ENCODE assay signal across 8 mouse cellular contexts in the genomic region with DNA sequence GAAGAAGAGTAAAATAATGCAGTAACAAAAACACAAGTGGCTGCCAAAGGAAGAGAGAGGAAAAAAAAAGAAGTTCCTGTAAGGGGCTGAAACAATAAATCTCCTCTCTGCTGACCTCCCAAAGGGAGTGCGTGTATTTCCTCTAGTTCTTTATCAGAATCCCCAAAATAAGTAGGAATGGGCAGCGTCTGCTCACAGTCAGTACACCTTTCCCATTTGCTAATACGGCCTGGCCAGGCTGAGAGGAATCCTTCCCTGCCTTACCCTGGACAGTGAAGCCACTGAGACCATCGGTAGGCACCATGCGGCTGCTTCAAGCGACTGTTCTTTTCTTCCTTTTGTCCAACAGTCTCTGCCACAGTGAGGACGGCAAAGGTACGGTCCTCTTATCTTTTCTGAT. TPM values are rescaled to one million over a fixed set of nuclear protein-coding genes. Genes with fewer than 3 reads are reported as not detected.
DNase-seq lines count a peak whose midpoint lies in the region; ATAC-seq lines count a peak whose summit lies in the region.

A gene (plus strand): TSS at position 130 of the 400 bp plus-strand sequence.

- no peak within 1 kb of the TSS for H3K9ac ChIP-seq in midbrain, embryonic 14.5 days (replicated peaks; ENCODE audit: low read length)
- H3K9ac ChIP-seq in midbrain, embryonic 16.5 days (ENCODE audit: low read depth, low read length): no peak within 1 kb of the TSS
- no peak within 1 kb of the TSS for H3K9ac ChIP-seq in stomach, embryonic 14.5 days (replicated peaks; ENCODE audit: low read depth, low read length)

- no peak for ATAC-seq in midbrain, embryonic 14.5 days (ENCODE audit: low FRiP score, low TSS enrichment)
- ATAC-seq in midbrain, embryonic 16.5 days: no peak
- ATAC-seq in stomach, embryonic 14.5 days (ENCODE audit: insufficient number of reproducible peaks, insufficient read depth, low FRiP score, low read depth): no peak
- ATAC-seq in erythroid progenitor cell, adult 5-6 weeks (replicated peaks; ENCODE audit: low FRiP score, poor library complexity, severe bottlenecking): no peak

- H3K9me3 ChIP-seq in midbrain, embryonic 14.5 days (ENCODE audit: control insufficient read depth, low read length): no peaks in the 10 kb centered on the region
- H3K9me3 ChIP-seq in midbrain, embryonic 16.5 days (replicated peaks; ENCODE audit: control insufficient read depth, low read length, poor library complexity, severe bottlenecking): no peaks in the 10 kb centered on the region
- no peaks in the 10 kb centered on the region for H3K9me3 ChIP-seq in stomach, embryonic 14.5 days (ENCODE audit: control insufficient read depth, low read depth, low read length)

- no peak within 1 kb of the TSS for H3K4me2 ChIP-seq in midbrain, embryonic 14.5 days (ENCODE audit: low read length)
- no peak within 1 kb of the TSS for H3K4me2 ChIP-seq in midbrain, embryonic 16.5 days (ENCODE audit: low read length)
- H3K4me2 ChIP-seq in stomach, embryonic 14.5 days (replicated peaks; ENCODE audit: low read depth, low read length): no peak within 1 kb of the TSS

- whole genome bisulfite sequencing in midbrain, embryonic 14.5 days: 68% methylated on average over 8 of the region's 8 CpGs
- WGBS in midbrain, embryonic 16.5 days: 70% methylated on average over 8 of the region's 8 CpGs
- WGBS in stomach, embryonic 14.5 days: 60% methylated on average over 8 of the region's 8 CpGs

- intact Hi-C loops in left cerebral cortex, postnatal 25 days (cut with DNase I): no loop called here

- DNase-seq in midbrain, embryonic 14.5 days: no peak
- peak; percentile 41 to 61 for DNase-seq in heart, adult 9 months (ENCODE audit: low spot score in 2 of 2)
- peak; percentile 47 for DNase-seq in kidney, adult 18-20 months
- DNase-seq in left cerebral cortex, postnatal 25 days (ENCODE audit: low spot score in 2 of 2): no peak
- DNase-seq in frontal cortex, postnatal 25 days (ENCODE audit: low spot score in 2 of 2): no peak

- H3K27me3 ChIP-seq in midbrain, embryonic 14.5 days (ENCODE audit: control insufficient read depth, insufficient read depth, low read length): no peaks in the 10 kb centered on the region
- no peaks in the 10 kb centered on the region for H3K27me3 ChIP-seq in midbrain, embryonic 16.5 days (ENCODE audit: control insufficient read depth, insufficient read depth, low read depth, low read length)
- H3K27me3 ChIP-seq in stomach, embryonic 14.5 days (ENCODE audit: control insufficient read depth, insufficient read depth, low read length): no peaks in the 10 kb centered on the region

- H3K4me1 ChIP-seq in midbrain, embryonic 14.5 days (ENCODE audit: control insufficient read depth, insufficient read depth, low read length): no peaks in the 10 kb centered on the region
- H3K4me1 ChIP-seq in midbrain, embryonic 16.5 days (ENCODE audit: control insufficient read depth, insufficient read depth, low read length): no peaks in the 10 kb centered on the region
- H3K4me1 ChIP-seq in stomach, embryonic 14.5 days (ENCODE audit: control insufficient read depth, insufficient read depth, low read length): no peaks in the 10 kb centered on the region

- H3K36me3 ChIP-seq in midbrain, embryonic 14.5 days (ENCODE audit: control insufficient read depth, insufficient read depth, low read length): no peaks in the 10 kb centered on the region
- H3K36me3 ChIP-seq in midbrain, embryonic 16.5 days (ENCODE audit: control insufficient read depth, insufficient read depth, low read length): no peaks in the 10 kb centered on the region
- H3K36me3 ChIP-seq in stomach, embryonic 14.5 days (ENCODE audit: control insufficient read depth, insufficient read depth, low read length): no peaks in the 10 kb centered on the region

- H3K4me3 ChIP-seq in midbrain, embryonic 14.5 days (replicated peaks; ENCODE audit: low read depth, low read length): no peak within 1 kb of the TSS
- no peak within 1 kb of the TSS for H3K4me3 ChIP-seq in midbrain, embryonic 16.5 days (ENCODE audit: low read depth, low read length)
- H3K4me3 ChIP-seq in stomach, embryonic 14.5 days (ENCODE audit: low read depth, low read length): no peak within 1 kb of the TSS

- H3K27ac ChIP-seq in midbrain, embryonic 14.5 days (replicated peaks; ENCODE audit: low read depth, low read length): no peak within 1 kb of the TSS
- no peak within 1 kb of the TSS for H3K27ac ChIP-seq in midbrain, embryonic 16.5 days (ENCODE audit: low read length)
- no peak within 1 kb of the TSS for H3K27ac ChIP-seq in stomach, embryonic 14.5 days (ENCODE audit: low read length)

RNA-seq across cellular contexts. Expression of the gene that starts here (rescaled TPM):
- 3.7 and 10.8 TPM in 2 replicates for polyA plus RNA-seq in midbrain, embryonic 14.5 days (2014; fragmentation: Nextera tagmentation; extraction: Ambion mirVana)
- 8.9 and 9.8 TPM in 2 replicates for polyA plus RNA-seq in midbrain, embryonic 16.5 days (2015; fragmentation: Nextera tagmentation; extraction: Ambion mirVana)
- 23.3 and 24.5 TPM in 2 replicates for polyA plus RNA-seq in stomach, embryonic 14.5 days (2014; fragmentation: Nextera tagmentation; extraction: Ambion mirVana)
- 10 to 100 TPM in 1 of 2 experiments, 1 to 10 TPM in 1; 8.4 to 10.8 TPM for total RNA-seq in left cerebral cortex, postnatal 25 days (2021)
- total RNA-seq in erythroid progenitor cell, adult 5-6 weeks (2015; ENCODE audit: low replicate concordance): not detected in 2 replicates
- not detected in 2 replicates for total RNA-seq in erythroid progenitor cell, adult 5-6 weeks (2017; ENCODE audit: low replicate concordance)

Comparison
In these comparisons a context has a peak if more than half of its experiments do, and no peak if none do; other contexts are left out.
1. RNA of the gene that starts here (total RNA-seq): 8.4 to 10.8 TPM in left cerebral cortex, postnatal 25 days; not detected in erythroid progenitor cell, adult 5-6 weeks; every median in the first group is over 4 times any median in the second.
2. DNase-seq: peak in heart, adult 9 months (2 of 2) and kidney, adult 18-20 months (single experiment); none in midbrain, embryonic 14.5 days (single experiment), left cerebral cortex, postnatal 25 days (0 of 2) and frontal cortex, postnatal 25 days (0 of 2).